Mouse (Mus musculus) liver, postnatal 0 days (tissue): Measurements from ENCODE around the gene Med29.

Source experiments
- CTCF ChIP-seq: sonication (generic); IDR thresholded peaks from 2 replicates; pipeline ENCODE4 v1.5.1; 2016; ENCODE audit warnings: antibody characterized with exemption, low read depth
- EP300 ChIP-seq: IDR thresholded peaks from 2 replicates; pipeline ENCODE4 v1.6.1; 2016; ENCODE audit warnings: antibody characterized with exemption, low read depth, mild to moderate bottlenecking

DNA sequence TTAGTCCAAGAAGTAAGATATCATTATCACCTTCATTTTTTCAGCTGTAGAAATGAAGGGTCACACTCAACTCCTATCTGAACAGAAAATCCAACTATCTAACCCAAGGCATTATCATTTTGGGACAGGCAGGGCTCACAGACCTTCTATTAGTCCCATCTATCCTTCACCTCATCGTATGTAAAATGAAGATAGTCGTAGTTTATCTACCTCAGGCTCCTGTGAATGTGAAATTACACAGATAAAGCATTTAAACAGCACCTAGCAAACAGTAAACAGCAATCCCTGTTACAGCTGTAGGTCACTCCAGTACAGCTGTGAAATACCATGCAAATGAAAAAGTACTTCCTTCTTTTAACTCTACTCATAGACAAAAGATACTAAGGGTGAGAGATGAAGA is 39.7 kb upstream of the Med29 start:
- TF ChIP-seq EP300 (peak; percentile 94), CTCF (no peak)
